Mouse (Mus musculus) erythroblast, embryonic 14.5 days (primary cell): ENCODE results near the gene Hap1. TPM values are rescaled to one million over a fixed set of nuclear protein-coding genes. Genes with fewer than 3 reads are reported as not detected.
"Not testable (repeated sequence)": the region's sequence is repeated elsewhere in the genome, so short reads cannot be mapped to it uniquely, and the experiment has no call there.

Source experiments
- H3K27me3 ChIP-seq: 2 replicates; pipeline ENCODE4 v1.6.1; 2012; ENCODE audit warnings: inconsistent platforms; ENCODE audit not compliant: control insufficient read depth
- H3K36me3 ChIP-seq: 2 replicates; pipeline ENCODE4 v1.6.1; 2012; ENCODE audit warnings: mild to moderate bottlenecking, inconsistent platforms; ENCODE audit not compliant: control insufficient read depth
- H3K4me1 ChIP-seq: 2 replicates; pipeline ENCODE4 v1.6.1; 2012; ENCODE audit warnings: inconsistent platforms; ENCODE audit not compliant: control insufficient read depth
- H3K4me3 ChIP-seq: replicated peaks from 2 replicates; pipeline ENCODE3; 2012; ENCODE audit warnings: moderate library complexity, mild to moderate bottlenecking, inconsistent platforms
- H3K9me3 ChIP-seq: 2 replicates; pipeline ENCODE4 v1.6.1; 2012; ENCODE audit warnings: low read length, inconsistent platforms, mixed read lengths; ENCODE audit not compliant: control insufficient read depth
- GATA1 ChIP-seq: IDR thresholded peaks from 2 replicates; pipeline ENCODE4 v1.6.1; 2012; ENCODE audit warnings: low read length, inconsistent platforms, mixed read lengths
- TAL1 ChIP-seq: IDR thresholded peaks from 3 replicates; pipeline ENCODE4 v1.6.1; 2012; ENCODE audit warnings: low read length, inconsistent platforms, mixed read lengths
- polyA plus RNA-seq: library from polyadenylated mRNA; stranded (reverse); fragments of >175 nt; gene quantifications from 2 replicates; pipeline ENCODE4 v1.2.3, GENCODE M21; 2012

Hap1 gene
- polyA plus RNA-seq, 1 experiment, result 0.03 TPM

GRCm38 (mm10) chr11:100344269-100344668, 11.7 kb downstream of the Hap1 start:
- H3K27me3 ChIP-seq, result peaks cover 2% of the 10 kb centered on the region; the same call in 1 of the 2 replicates
- no peaks in the 10 kb centered on the region; the same call in 1 of the 2 replicates for H3K4me1 ChIP-seq
- no peaks in the 10 kb centered on the region for H3K36me3 ChIP-seq
- no peak for TF ChIP-seq GATA1
- no peak for TF ChIP-seq TAL1
- H3K9me3 ChIP-seq, result no peaks in the 10 kb centered on the region
- no peak overlapping the region for H3K4me3 ChIP-seq

- Histone ChIP-seq H3K4me1 (no peaks in the 10 kb centered on the region), H3K4me3 (no peak overlapping the region), H3K9me3 (no peaks in the 10 kb centered on the region), H3K27me3 (peaks cover 2% of the 10 kb centered on the region; the same call in 1 of the 2 replicates), H3K36me3 (no peaks in the 10 kb centered on the region)
- TF ChIP-seq TAL1 (no peak), GATA1 (no peak)
These were observed 20.2 kb downstream of the Hap1 start for GRCm38 (mm10) chr11:100335731-100336130.

DNA sequence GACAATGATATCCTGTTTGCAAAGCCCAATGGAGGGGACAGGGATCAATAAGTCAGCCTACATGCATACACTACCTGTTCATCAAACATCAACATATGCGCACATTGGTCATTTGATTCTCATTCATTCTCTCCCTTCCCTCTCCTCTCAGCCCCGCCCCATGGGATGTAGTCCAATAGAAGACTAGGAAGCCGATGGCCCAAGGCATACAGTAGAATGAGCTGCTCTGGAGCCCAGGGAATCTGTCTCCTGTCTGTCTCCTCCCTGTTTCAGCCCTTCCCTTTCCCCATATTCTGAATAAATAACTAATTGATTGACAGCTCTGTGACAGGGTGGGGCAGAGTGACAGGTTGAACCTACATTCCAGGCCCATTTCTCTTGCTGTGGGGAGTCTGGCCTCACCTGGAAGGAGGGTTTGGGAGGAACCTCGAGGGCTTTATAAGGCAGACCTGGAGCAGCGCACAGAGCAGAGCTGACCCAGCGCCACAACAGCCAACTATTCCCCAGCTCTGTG, 21.9 kb downstream of the Hap1 start, which contains the start of gene Gast:
Gast (plus strand) TSS at position 464 of the 514 bp plus-strand sequence.
- Histone ChIP-seq H3K36me3 (no peaks in the 10 kb centered on the region), H3K27me3 (peaks cover 5% of the 10 kb centered on the region; the same call in 1 of the 2 replicates), H3K4me3 (no peak within 1 kb of the TSS), H3K4me1 (no peaks in the 10 kb centered on the region), H3K9me3 (no peaks in the 10 kb centered on the region)
- no peak for TF ChIP-seq GATA1

- TF ChIP-seq TAL1, result no peak
- no peak for TF ChIP-seq GATA1
- peaks cover 5% of the 10 kb centered on the region; the same call in 1 of the 2 replicates for H3K27me3 ChIP-seq
- no peaks in the 10 kb centered on the region for H3K4me1 ChIP-seq
- H3K9me3 ChIP-seq, result no peaks in the 10 kb centered on the region
- no peak overlapping the region for H3K4me3 ChIP-seq
- no peaks in the 10 kb centered on the region for H3K36me3 ChIP-seq
These were observed 23.0 kb downstream of the Hap1 start for GRCm38 (mm10) chr11:100332766-100333515.

DNA sequence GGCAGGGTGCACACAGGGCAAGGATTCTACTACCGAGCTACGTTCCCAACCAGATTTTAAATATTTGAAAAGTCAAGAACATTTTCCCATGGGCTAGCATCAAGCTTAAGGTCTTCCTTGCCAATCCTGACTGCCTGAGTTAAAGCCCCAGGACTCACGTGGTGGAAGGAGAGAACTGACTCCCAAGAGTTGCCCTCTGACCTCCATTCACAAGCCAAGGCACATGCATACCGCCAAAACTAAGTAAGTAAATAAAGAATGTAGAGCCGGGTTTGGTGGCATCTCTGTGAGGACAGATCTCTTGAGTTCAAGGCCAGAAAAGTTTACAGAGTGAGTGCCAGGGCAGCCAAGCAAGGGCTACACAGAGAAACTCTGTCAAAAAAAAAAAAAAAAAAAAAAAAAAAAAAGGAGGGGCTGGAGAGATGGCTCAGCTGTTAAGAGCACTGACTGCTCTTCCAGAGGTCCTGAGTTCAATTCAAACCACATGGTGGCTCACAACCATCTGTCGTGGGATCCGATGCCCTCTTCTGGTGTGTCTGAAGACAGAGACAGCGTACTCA, 25.0 kb downstream of the Hap1 start:
- H3K9me3 ChIP-seq, H3K4me1 ChIP-seq, H3K36me3 ChIP-seq, H3K27me3 ChIP-seq, H3K4me3 ChIP-seq: not testable (repeated sequence)

- no peak overlapping the region for H3K4me3 ChIP-seq
- H3K4me1 ChIP-seq, result no peaks in the 10 kb centered on the region
- H3K9me3 ChIP-seq, result no peaks in the 10 kb centered on the region
- H3K27me3 ChIP-seq, result peaks cover 5% of the 10 kb centered on the region; the same call in 1 of the 2 replicates
- TF ChIP-seq GATA1 (no peak), TAL1 (no peak)
- no peaks in the 10 kb centered on the region for H3K36me3 ChIP-seq
These were observed 25.7 kb downstream of the Hap1 start for GRCm38 (mm10) chr11:100330235-100330634.

DNA sequence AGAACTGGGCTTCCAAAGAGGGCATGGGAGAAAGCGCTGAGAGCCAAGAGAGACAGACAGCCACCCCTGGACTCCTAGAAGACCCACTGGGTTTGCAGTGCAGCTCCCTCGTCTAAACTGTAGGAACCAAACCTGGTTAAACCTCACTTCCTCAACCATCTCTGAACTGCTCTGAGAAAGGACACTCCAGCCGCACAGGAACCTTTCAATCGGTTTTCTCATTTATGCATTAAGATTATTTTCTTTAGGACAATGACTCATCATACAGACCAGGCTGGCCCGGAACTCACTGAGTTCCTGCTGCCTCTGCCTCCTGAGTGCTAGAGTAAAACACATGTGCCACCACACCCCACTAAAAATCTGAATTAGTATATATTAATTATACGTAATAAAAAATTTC, 28.2 kb downstream of the Hap1 start:
- Histone ChIP-seq H3K9me3 (no peaks in the 10 kb centered on the region), H3K4me3 (no peak overlapping the region), H3K27me3 (peaks cover 5% of the 10 kb centered on the region; the same call in 1 of the 2 replicates), H3K36me3 (peaks cover 3% of the 10 kb centered on the region), H3K4me1 (no peaks in the 10 kb centered on the region)
- TF ChIP-seq TAL1 (no peak), GATA1 (no peak)

DNA sequence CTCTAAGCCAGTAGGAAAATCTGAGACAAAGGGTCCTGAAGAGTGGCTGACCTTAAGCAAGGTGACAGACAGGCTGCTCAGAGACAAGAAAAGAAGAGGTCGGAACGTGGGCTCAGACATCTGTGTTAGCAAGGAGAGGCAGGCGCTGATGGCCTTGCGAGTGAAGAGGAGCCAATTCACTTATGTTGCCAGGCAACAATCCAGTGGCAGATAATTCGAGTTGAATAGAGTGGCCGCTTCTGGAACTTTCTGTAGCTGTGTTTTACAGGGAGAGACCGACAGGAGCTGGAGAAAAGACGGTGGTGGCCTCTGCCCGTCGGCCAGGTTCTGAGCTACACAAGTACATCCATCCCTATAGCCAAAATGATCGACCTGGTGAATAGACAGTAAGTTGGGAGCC, 28.6 kb downstream of the Hap1 start:
- Histone ChIP-seq H3K4me3 (no peak overlapping the region), H3K9me3 (no peaks in the 10 kb centered on the region), H3K27me3 (peaks cover 3% of the 10 kb centered on the region; the same call in 1 of the 2 replicates), H3K4me1 (peaks cover 4% of the 10 kb centered on the region), H3K36me3 (peaks cover 8% of the 10 kb centered on the region)
- TF ChIP-seq GATA1 (no peak), TAL1 (no peak)

DNA sequence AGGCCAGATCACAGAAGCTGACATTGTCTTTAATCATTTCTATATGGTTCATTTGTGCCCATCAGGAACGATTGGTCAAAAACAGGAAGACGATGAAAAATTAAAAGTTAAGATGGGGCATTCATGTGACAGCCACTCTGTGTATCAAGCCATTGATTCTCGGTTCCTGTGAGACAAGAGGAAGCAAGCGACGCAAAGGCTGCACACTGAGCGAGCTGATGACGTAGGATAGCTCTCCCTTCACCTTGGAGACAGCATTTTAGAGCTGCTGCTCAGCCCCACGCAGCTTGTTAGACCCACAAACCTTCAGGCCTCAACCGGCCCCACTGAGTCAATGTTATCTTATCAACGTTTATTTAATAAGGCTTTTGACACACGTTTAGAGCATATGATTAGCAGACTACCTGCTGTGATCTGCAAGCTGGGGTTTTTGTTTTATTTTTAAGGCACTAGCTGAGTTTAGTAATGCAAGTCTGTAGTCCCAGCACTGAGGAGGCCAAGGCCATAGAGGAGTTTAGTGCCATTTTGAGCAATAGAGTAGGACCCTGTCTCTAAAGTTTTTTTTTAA, 30.8 kb downstream of the Hap1 start:
- H3K9me3 ChIP-seq, result no peaks in the 10 kb centered on the region
- H3K36me3 ChIP-seq, result peaks cover 29% of the 10 kb centered on the region
- peaks cover under 1% of the 10 kb centered on the region; the same call in 1 of the 2 replicates for H3K27me3 ChIP-seq
- peaks cover 17% of the 10 kb centered on the region for H3K4me1 ChIP-seq
- no peak for TF ChIP-seq TAL1
- no peak overlapping the region for H3K4me3 ChIP-seq
